Mouse (Mus musculus) limb, embryonic 12.5 days (tissue): Measurements from ENCODE around the gene Arhgap15. TPM values are rescaled to one million over a fixed set of nuclear protein-coding genes. Genes with fewer than 3 reads are reported as not detected.

ENCODE experiments used
- ATAC-seq: fragments of 200-750 bp; cut with Nextera tagmentation; 2 replicates; pipeline ENCODE4 v1.8.0; 2017; ENCODE audit warnings: low read depth, moderate TSS enrichment; ENCODE audit not compliant: insufficient number of reproducible peaks, insufficient read depth, low FRiP score, low TSS enrichment
- H3K27ac ChIP-seq: fragments of 300-500 bp; sonication (generic); 2 replicates; pipeline ENCODE4 v1.5.1; 2016; ENCODE audit warnings: mild to moderate bottlenecking, moderate library complexity
- H3K27me3 ChIP-seq: fragments of 300-500 bp; sonication (generic); 2 replicates; pipeline ENCODE4 v1.6.1; 2016; ENCODE audit warnings: mild to moderate bottlenecking, moderate library complexity
- H3K36me3 ChIP-seq: fragments of 300-500 bp; sonication (generic); 2 replicates; pipeline ENCODE4 v1.6.1; 2016; ENCODE audit warnings: mild to moderate bottlenecking, moderate library complexity
- H3K4me1 ChIP-seq: fragments of 300-500 bp; sonication (generic); replicated peaks from 2 replicates; pipeline ENCODE4 v1.6.1; 2016
- H3K4me2 ChIP-seq: fragments of 300-500 bp; sonication (generic); 2 replicates; pipeline ENCODE4 v1.6.1; 2016; ENCODE audit warnings: mild to moderate bottlenecking, moderate library complexity
- H3K4me3 ChIP-seq: fragments of 300-500 bp; sonication (generic); replicated peaks from 2 replicates; pipeline ENCODE4 v1.5.1; 2016; ENCODE audit warnings: mild to moderate bottlenecking
- H3K9ac ChIP-seq: fragments of 300-500 bp; sonication (generic); replicated peaks from 2 replicates; pipeline ENCODE4 v1.6.1; 2016; ENCODE audit warnings: mild to moderate bottlenecking, moderate library complexity
- H3K9me3 ChIP-seq: fragments of 300-500 bp; sonication (generic); 2 replicates; pipeline ENCODE4 v1.6.1; 2016; ENCODE audit warnings: mild to moderate bottlenecking, moderate library complexity
- WGBS: fragments of 180-500 bp; shearing (Covaris S2); methylation state at CpG from one replicate; pipeline ENCODE4 v1.1.7; 2016; 5-methylcytosine and 5-hydroxymethylcytosine counted together
- polyA plus RNA-seq: library from polyadenylated mRNA; unstranded; fragments of >200 nt; fragmentation: Nextera tagmentation; extraction: Ambion mirVana; gene quantifications from 2 replicates; pipeline ENCODE4 v1.2.1, GENCODE M21; 2016

Gene Arhgap15
- polyA plus RNA-seq, 1 experiment from 2014 or later = 0.51 TPM

DNA sequence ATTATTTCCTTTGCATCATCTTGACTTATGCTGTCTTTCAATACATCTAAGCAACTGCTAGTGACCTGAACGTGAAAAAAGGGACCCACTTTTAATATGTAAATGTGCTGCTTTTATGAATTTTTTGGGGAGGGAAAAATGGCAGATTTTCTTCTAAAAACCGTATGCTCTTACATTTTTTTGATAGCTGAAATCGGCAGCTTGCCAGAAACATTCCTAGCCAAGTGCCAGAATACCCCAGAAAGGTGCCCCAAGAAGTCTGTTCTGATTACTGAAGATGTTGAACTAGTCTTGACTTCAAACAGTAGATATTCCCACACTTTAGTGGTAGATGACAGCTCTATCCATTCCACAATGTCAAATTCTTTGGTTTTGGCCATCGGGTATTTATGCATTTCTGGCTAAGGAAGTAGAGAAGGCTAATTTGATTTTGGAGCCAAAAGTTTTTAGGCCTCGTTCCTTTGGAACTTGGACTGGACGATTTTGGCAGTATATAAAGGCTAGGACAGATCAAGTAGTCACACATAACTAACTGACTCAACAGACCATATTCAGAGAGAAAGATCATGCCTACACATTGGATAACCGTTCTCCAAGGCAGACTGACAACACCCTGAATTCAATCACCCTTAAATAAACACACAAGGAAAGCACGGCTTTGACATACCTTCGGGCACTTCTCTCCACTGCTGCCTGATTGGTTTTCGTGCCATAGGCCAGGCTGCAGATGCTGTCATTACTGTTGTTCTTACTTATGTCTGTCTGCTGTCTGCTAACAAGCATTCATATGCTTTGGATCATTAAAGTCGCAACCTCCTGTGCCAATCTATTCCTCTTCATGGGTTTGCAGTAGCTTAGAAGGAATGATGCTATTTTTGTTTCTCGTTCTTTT is 67.5 kb downstream of the Arhgap15 start:
- Histone ChIP-seq H3K27me3 (no peaks in the 10 kb centered on the region), H3K9ac (no peak overlapping the region), H3K36me3 (no peaks in the 10 kb centered on the region), H3K4me3 (no peak overlapping the region), H3K27ac (no peak overlapping the region), H3K4me1 (no peaks in the 10 kb centered on the region), H3K4me2 (no peak overlapping the region), H3K9me3 (no peaks in the 10 kb centered on the region)
- WGBS = 86% methylated on average over 12 of the region's 12 CpGs
- ATAC-seq = no peak

DNA sequence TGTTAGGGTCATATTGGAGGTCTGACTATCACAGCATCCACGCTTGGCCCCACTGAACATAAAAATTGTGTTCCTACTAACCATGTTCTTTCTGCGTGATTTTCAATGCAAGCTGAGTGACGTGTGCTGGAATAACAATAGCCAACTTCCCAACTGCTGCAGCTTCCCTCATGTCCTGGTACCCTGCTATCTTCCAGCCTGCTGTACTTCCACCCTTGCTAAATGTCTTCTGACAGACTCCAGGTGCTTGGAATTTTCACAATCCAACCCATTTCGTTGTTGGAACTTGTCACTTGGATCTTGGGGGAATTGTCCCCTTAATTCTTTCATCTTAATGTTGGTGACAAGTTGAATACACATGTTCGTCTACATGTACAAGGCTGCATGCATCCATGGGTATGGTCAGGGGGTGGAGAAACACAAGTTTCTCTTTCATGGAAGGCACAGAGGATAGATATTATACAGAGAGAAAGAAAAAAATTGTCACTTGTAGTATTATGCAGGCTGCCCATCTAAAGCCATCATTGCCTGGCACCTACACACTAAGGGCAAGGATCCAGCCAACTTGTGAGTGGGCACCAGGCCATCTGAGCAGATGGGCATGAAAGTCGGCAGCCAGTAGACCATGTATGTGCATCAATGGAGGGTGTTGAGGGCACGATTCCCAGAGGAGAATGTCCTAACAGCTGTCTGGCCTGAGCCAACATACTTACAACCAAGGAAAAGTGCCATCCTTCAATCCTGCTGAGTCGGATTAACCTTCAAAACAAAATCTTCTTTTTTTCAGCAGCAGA is 68.4 kb downstream of the Arhgap15 start:
- H3K27me3 ChIP-seq = no peaks in the 10 kb centered on the region
- 84% methylated on average over 8 of the region's 8 CpGs for WGBS

DNA sequence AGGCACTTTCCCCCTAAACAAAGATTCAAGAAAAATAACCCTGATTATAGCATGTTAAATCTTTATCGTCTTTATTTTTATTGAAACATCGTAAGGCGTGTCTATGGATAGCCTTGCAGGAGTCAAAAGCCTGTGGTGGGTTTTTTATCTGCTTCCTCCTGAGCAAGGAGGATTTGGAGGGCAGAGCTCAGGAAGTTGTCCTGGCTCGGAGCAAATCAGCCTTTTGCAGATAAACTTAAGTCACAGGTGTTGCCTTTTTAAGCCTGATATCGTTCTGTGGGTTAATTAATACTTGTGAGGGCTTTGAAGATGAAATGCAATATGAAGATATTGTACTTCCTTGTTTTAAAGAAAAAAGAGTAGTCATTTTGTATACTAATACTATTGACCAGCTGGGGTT is 87.3 kb downstream of the Arhgap15 start:
- no peaks in the 10 kb centered on the region for H3K4me1 ChIP-seq
- H3K27me3 ChIP-seq = no peaks in the 10 kb centered on the region
- WGBS = 84% methylated on average over 5 of the region's 5 CpGs
- H3K36me3 ChIP-seq = no peaks in the 10 kb centered on the region
- H3K4me3 ChIP-seq = no peak overlapping the region
- ATAC-seq = no peak
- H3K4me2 ChIP-seq = no peak overlapping the region
- H3K9me3 ChIP-seq = no peaks in the 10 kb centered on the region
- no peak overlapping the region for H3K27ac ChIP-seq
- H3K9ac ChIP-seq = no peak overlapping the region

More for the DNA sequence above, 68.4 kb downstream of the Arhgap15 start:
- Histone ChIP-seq H3K36me3 (no peaks in the 10 kb centered on the region), H3K4me1 (no peaks in the 10 kb centered on the region), H3K4me3 (no peak overlapping the region), H3K4me2 (no peak overlapping the region), H3K9me3 (no peaks in the 10 kb centered on the region), H3K27ac (no peak overlapping the region), H3K9ac (no peak overlapping the region)
- no peak for ATAC-seq

DNA sequence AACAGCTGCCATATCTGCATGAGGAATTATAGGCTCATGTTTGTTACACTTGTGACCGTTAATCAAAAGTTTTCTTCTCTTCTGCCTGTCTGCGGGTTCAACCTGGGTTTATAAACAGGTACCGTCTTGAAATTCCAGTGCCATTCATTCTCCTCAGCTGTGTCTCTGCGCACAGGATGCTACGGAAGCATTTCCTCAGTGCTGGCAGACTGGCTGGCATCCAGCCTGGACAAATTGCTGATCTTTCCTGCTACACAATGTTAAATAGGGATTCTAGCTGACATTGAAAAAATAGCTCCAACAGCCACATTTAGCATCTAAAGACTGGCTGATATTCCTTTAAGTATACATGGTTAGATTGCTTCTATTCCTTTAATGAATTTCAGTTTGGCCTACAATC is 93.0 kb downstream of the Arhgap15 start:
- Histone ChIP-seq H3K4me1 (no peaks in the 10 kb centered on the region), H3K4me2 (no peak overlapping the region), H3K9ac (no peak overlapping the region), H3K4me3 (no peak overlapping the region), H3K27me3 (no peaks in the 10 kb centered on the region), H3K9me3 (no peaks in the 10 kb centered on the region), H3K27ac (no peak overlapping the region), H3K36me3 (no peaks in the 10 kb centered on the region)
- WGBS = 81% methylated on average over 5 of the region's 5 CpGs
- ATAC-seq = no peak

DNA sequence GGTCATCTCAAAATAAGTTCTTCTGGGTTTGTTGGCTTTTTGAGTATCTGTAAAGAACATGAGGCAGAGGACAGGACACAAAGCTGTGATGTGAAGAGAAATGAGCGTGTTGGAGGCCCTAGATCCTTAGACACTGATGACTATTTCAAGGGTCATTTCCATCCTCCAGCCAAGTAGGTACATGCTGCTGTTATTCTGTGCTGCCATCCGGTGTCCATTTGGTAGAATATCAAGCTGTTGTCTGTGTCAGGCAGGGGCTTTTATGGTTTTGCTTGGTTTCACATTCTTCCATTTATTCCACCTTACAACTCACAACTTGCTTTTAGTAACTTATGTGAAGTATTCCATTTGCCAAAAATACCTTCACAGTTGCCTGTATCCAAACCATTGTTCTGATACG is 102.6 kb downstream of the Arhgap15 start:
- Histone ChIP-seq H3K4me1 (no peaks in the 10 kb centered on the region), H3K4me2 (no peak overlapping the region), H3K9ac (no peak overlapping the region), H3K36me3 (no peaks in the 10 kb centered on the region), H3K4me3 (no peak overlapping the region), H3K27ac (no peak overlapping the region), H3K27me3 (no peaks in the 10 kb centered on the region), H3K9me3 (no peaks in the 10 kb centered on the region)
- WGBS = 57% methylated on average over 3 of the region's 3 CpGs
- ATAC-seq = no peak

DNA sequence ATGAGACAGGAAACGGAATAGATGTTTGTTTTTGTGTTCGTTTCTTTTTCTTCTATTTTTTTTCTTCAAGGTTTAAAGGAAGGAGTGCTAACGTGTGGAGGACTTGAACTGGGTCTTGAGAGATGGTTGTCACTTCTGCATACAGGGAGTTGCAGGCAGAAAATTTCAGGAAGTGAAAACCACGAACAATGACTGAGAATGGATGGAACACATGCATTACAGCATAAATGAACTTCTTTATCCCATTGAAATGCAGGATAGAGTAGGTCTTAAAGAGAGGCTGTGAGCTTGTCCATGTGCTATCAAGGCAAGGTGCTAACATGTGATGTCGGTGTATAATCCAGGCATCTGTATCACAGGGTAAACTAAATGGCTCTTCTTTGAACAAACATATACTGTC is 114.1 kb downstream of the Arhgap15 start:
- H3K4me2 ChIP-seq = no peak overlapping the region
- H3K27me3 ChIP-seq = no peaks in the 10 kb centered on the region
- WGBS = 83% methylated on average over 5 of the region's 5 CpGs
- ATAC-seq = no peak
- H3K4me3 ChIP-seq = no peak overlapping the region
- no peaks in the 10 kb centered on the region for H3K4me1 ChIP-seq
- H3K27ac ChIP-seq = no peak overlapping the region
- no peaks in the 10 kb centered on the region for H3K9me3 ChIP-seq
- H3K36me3 ChIP-seq = no peaks in the 10 kb centered on the region
- H3K9ac ChIP-seq = no peak overlapping the region

DNA sequence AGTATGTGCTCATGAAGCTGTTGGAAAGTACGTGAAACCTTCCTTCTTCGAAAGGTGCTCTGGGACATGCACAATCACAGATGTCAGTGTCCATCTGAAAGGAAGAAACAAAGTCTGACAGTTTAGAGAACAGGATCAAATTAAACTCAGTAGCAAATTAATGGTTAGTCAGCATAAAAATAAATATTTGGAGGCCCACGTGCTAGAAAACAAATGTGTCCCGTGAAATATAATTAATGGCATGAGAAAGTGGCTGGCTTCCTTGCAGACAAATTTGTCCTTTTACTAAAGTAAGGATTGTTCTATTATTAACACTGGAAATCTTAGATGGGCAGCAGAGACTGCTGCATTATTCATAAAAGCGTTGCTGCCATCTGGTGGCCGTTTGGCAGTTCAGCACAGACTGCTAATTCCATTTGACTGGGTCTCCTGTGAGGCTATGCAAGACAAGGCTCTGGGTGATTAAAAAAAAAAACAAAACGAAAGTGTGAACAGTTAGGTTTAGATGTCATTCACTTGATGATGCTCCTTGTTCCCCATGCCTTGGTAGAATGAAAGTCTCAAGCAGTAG is 153.9 kb downstream of the Arhgap15 start:
- Histone ChIP-seq H3K36me3 (no peaks in the 10 kb centered on the region), H3K4me3 (no peak overlapping the region), H3K4me2 (no peak overlapping the region), H3K4me1 (no peaks in the 10 kb centered on the region), H3K9me3 (no peaks in the 10 kb centered on the region), H3K9ac (no peak overlapping the region), H3K27ac (no peak overlapping the region), H3K27me3 (no peaks in the 10 kb centered on the region)
- WGBS = 26% methylated on average over 7 of the region's 7 CpGs
- ATAC-seq = no peak

DNA sequence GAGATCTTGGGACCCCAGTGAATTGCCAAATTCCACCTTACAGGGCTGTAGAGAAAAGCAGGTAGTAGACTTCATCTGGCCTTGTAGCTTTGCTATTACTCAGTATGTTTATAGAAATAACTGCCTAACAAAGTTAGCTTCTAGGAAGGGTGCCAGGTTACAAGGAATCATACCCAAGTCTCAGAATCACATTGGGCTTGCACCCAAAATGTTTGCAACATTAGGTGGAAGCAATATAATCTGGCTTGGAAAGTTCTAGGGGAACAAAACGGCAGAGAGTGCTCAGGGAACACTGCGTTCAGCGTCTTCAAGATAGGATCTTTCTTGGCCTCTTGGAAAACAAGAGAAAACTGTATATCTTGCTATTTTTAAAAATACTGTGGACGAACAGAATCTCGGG is 158.9 kb downstream of the Arhgap15 start:
- ATAC-seq = no peak
- Histone ChIP-seq H3K4me1 (no peaks in the 10 kb centered on the region), H3K4me3 (no peak overlapping the region), H3K36me3 (no peaks in the 10 kb centered on the region), H3K4me2 (no peak overlapping the region), H3K27ac (no peak overlapping the region), H3K9ac (no peak overlapping the region), H3K9me3 (no peaks in the 10 kb centered on the region), H3K27me3 (no peaks in the 10 kb centered on the region)
- 90% methylated on average over 5 of the region's 5 CpGs for WGBS

DNA sequence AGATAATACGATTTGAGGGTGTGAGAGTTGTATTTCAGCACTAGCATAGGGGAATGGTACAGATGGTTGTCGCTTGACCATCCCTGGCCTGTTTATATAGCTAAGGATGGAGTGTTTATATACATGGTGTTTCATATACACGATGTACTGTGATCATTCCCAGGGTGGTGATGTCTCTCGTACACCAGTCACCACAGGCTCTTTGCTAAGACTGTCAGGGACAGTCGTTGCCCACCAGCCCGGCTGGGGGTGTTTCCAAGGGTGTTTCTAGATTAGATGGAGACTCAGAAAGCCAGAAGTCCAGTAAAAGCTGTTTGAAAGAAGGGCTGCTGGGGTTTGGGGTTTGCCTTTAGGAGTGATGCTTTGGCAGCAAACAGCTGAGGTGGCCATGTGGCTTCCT is 165.5 kb downstream of the Arhgap15 start:
- 81% methylated on average over 6 of the region's 6 CpGs for WGBS
- H3K4me3 ChIP-seq = no peak overlapping the region
- no peak overlapping the region for H3K27ac ChIP-seq
- H3K27me3 ChIP-seq = no peaks in the 10 kb centered on the region
- H3K9me3 ChIP-seq = no peaks in the 10 kb centered on the region
- H3K4me2 ChIP-seq = no peak overlapping the region
- no peak overlapping the region for H3K9ac ChIP-seq
- H3K36me3 ChIP-seq = no peaks in the 10 kb centered on the region
- H3K4me1 ChIP-seq = peaks cover 6% of the 10 kb centered on the region; the same call in 1 of the 2 replicates
- no peak for ATAC-seq

DNA sequence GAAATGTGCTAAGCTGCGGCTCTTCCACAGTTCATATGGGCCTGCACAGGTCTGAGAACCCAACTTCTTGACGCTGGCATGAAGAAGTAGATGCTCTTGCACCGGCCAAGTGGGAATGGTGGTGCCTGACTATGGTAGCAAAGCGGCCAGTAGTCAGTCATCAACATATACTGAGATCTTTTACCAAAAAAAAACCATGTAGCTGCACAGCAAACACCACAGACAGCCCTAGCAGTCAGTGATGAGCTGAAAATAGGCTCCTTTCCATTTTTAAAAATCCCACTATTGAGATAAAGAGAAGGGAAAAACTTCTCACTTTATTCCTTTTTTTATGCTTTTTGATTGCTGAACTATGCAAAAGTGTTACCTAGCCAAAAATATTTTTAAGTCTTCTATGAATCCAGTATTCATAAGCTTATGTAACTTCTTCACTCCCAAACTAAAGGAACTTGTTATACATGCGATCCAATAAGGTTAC is 175.3 kb downstream of the Arhgap15 start:
- ATAC-seq = no peak
- Histone ChIP-seq H3K27me3 (no peaks in the 10 kb centered on the region), H3K4me2 (no peak overlapping the region), H3K4me1 (no peaks in the 10 kb centered on the region), H3K36me3 (no peaks in the 10 kb centered on the region), H3K9ac (no peak overlapping the region), H3K27ac (no peak overlapping the region), H3K4me3 (no peak overlapping the region), H3K9me3 (no peaks in the 10 kb centered on the region)
- 83% methylated on average over 5 of the region's 5 CpGs for WGBS

DNA sequence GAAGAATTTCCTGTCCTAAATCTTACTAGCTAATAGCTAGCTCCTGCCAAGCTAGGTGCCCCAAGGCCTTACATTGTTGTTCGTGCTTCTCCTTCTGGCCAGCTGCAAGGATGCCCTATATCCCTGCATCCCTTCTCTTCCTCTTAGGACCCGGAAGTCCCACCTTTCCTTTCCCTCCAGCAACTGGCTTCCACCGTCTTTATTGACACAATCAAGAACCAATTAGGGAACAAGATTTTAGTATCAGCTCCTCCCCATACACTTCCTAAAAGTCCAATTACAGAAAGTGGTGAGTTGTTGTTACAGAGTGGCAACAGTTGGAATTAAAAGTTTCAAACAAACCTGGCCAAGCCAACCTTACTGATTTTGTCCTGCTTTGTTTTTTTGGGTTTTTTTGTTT is 183.1 kb downstream of the Arhgap15 start:
- Histone ChIP-seq H3K4me2 (no peak overlapping the region), H3K36me3 (no peaks in the 10 kb centered on the region), H3K9ac (no peak overlapping the region), H3K27ac (no peak overlapping the region), H3K4me3 (no peak overlapping the region), H3K27me3 (no peaks in the 10 kb centered on the region), H3K4me1 (no peaks in the 10 kb centered on the region), H3K9me3 (no peaks in the 10 kb centered on the region)
- 78% methylated on average over 3 of the region's 3 CpGs for WGBS
- ATAC-seq = no peak
